Mouse (Mus musculus): ENCODE measurements around the gene Caskin2. TPM values are rescaled to one million over a fixed set of nuclear protein-coding genes. Genes with fewer than 3 reads are reported as not detected.

The Caskin2 gene
- polyA plus RNA-seq, 1 experiment from 2014 or later = 6.6 TPM

- Histone ChIP-seq H3K36me3 (ENCODE audit: control insufficient read depth, insufficient read depth, low read length) (no peaks in the 10 kb centered on the region), H3K9ac (ENCODE audit: low read length) (no peak overlapping the region), H3K9me3 (ENCODE audit: control insufficient read depth, low read length) (no peaks in the 10 kb centered on the region), H3K4me2 (replicated peaks; ENCODE audit: low read depth) (no peak overlapping the region), H3K4me3 (ENCODE audit: low read depth, low read length) (no peak overlapping the region), H3K27ac (replicated peaks) (peak overlapping the region; percentile 53; the same call in 1 of the 2 replicates), H3K4me1 (replicated peaks; ENCODE audit: control insufficient read depth, insufficient read depth) (peaks cover 15% of the 10 kb centered on the region), H3K27me3 (ENCODE audit: control insufficient read depth, insufficient read depth, low read length) (no peaks in the 10 kb centered on the region)
- TF ChIP-seq CTCF (IDR thresholded peaks at IDR 0.05; ENCODE audit: low read depth) = no peak
- TF ChIP-seq EP300 (optimal IDR thresholded peaks at IDR 0.05) = no peak
- ATAC-seq (ENCODE audit: low FRiP score, low TSS enrichment) (no peak), DNase-seq (ENCODE audit: low spot score) (no peak)
- 53% methylated on average over 4 of the region's 4 CpGs for WGBS
These were observed 15.6 kb upstream of the Caskin2 start for GRCm38 (mm10) chr11:115829036-115829435.

DNA sequence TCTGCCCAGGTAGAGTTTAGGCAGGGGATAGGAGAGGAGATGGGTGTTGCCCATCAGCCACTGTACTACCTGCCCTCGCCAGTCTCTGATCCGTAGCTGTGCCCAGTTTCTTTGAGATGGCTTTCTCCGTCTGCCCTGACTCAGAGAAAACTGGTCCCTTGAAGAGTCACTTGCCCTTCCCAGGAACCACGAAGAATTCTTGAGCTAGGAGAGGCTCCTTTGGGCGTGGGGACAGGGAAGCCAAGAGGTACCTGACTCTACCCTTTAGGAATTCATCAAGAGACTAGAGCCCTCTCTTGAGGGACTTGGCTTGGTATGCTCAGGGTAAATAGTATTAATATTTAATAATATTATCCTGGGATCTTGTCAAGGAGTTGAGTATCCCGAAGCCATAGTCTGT, 14.2 kb upstream of the Caskin2 start:
- Histone ChIP-seq H3K9ac (ENCODE audit: low read length) (no peak overlapping the region), H3K27me3 (ENCODE audit: control insufficient read depth, insufficient read depth, low read length) (no peaks in the 10 kb centered on the region), H3K4me1 (replicated peaks; ENCODE audit: control insufficient read depth, insufficient read depth) (peaks cover 13% of the 10 kb centered on the region), H3K27ac (replicated peaks) (peak overlapping the region; percentile 78), H3K4me3 (ENCODE audit: low read depth, low read length) (no peak overlapping the region), H3K4me2 (replicated peaks; ENCODE audit: low read depth) (no peak overlapping the region; the same call in 1 of the 2 replicates), H3K36me3 (ENCODE audit: control insufficient read depth, insufficient read depth, low read length) (no peaks in the 10 kb centered on the region), H3K9me3 (ENCODE audit: control insufficient read depth, low read length) (no peaks in the 10 kb centered on the region)
- ATAC-seq (ENCODE audit: low FRiP score, low TSS enrichment) (no peak), DNase-seq (ENCODE audit: low spot score) (no peak)
- no peak for TF ChIP-seq CTCF (IDR thresholded peaks at IDR 0.05; ENCODE audit: low read depth)
- TF ChIP-seq EP300 (optimal IDR thresholded peaks at IDR 0.05) = no peak
- WGBS = 56% methylated on average over 6 of the region's 6 CpGs

- H3K4me2 ChIP-seq (replicated peaks; ENCODE audit: low read depth) = peak overlapping the region; percentile 81; the same call in 1 of the 2 replicates
- no peak overlapping the region for H3K4me3 ChIP-seq (ENCODE audit: low read depth, low read length)
These were observed 13.0 kb upstream of the Caskin2 start for GRCm38 (mm10) chr11:115826487-115826886.

GRCm38 (mm10) chr11:115824813-115825212, 11.4 kb upstream of the Caskin2 start:
- H3K36me3 ChIP-seq (ENCODE audit: control insufficient read depth, insufficient read depth, low read length) = peaks cover 7% of the 10 kb centered on the region; the same call in 1 of the 2 replicates
- H3K4me3 ChIP-seq (ENCODE audit: low read depth, low read length) = peak overlapping the region; percentile 77
- H3K9me3 ChIP-seq (ENCODE audit: control insufficient read depth, low read length) = no peaks in the 10 kb centered on the region
- peak; percentile 65 for DNase-seq (ENCODE audit: low spot score)
- peak; percentile 27 for ATAC-seq (ENCODE audit: low FRiP score, low TSS enrichment)
- H3K27ac ChIP-seq (replicated peaks) = peak overlapping the region; percentile 92
- H3K4me2 ChIP-seq (replicated peaks; ENCODE audit: low read depth) = peak overlapping the region; percentile 81
- peaks cover 5% of the 10 kb centered on the region; the same call in 1 of the 2 replicates for H3K4me1 ChIP-seq (replicated peaks; ENCODE audit: control insufficient read depth, insufficient read depth)
- 16% methylated on average over 11 of the region's 11 CpGs for WGBS
- TF ChIP-seq EP300 (optimal IDR thresholded peaks at IDR 0.05) = no peak
- TF ChIP-seq CTCF (IDR thresholded peaks at IDR 0.05; ENCODE audit: low read depth) = no peak
- H3K9ac ChIP-seq (ENCODE audit: low read length) = peak overlapping the region; percentile 85
- no peaks in the 10 kb centered on the region for H3K27me3 ChIP-seq (ENCODE audit: control insufficient read depth, insufficient read depth, low read length)

More at GRCm38 (mm10) chr11:115826487-115826886, 13.0 kb upstream of the Caskin2 start:
- DNase-seq (ENCODE audit: low spot score) (no peak), ATAC-seq (ENCODE audit: low FRiP score, low TSS enrichment) (no peak)
- Histone ChIP-seq H3K27ac (replicated peaks) (no peak overlapping the region; the same call in 1 of the 2 replicates), H3K36me3 (ENCODE audit: control insufficient read depth, insufficient read depth, low read length) (no peaks in the 10 kb centered on the region), H3K9me3 (ENCODE audit: control insufficient read depth, low read length) (no peaks in the 10 kb centered on the region), H3K9ac (ENCODE audit: low read length) (no peak overlapping the region), H3K27me3 (ENCODE audit: control insufficient read depth, insufficient read depth, low read length) (no peaks in the 10 kb centered on the region), H3K4me1 (replicated peaks; ENCODE audit: control insufficient read depth, insufficient read depth) (peaks cover 10% of the 10 kb centered on the region)
- no peak for TF ChIP-seq CTCF (IDR thresholded peaks at IDR 0.05; ENCODE audit: low read depth)
- no peak for TF ChIP-seq EP300 (optimal IDR thresholded peaks at IDR 0.05)
- 63% methylated on average over 5 of the region's 5 CpGs for WGBS

DNA sequence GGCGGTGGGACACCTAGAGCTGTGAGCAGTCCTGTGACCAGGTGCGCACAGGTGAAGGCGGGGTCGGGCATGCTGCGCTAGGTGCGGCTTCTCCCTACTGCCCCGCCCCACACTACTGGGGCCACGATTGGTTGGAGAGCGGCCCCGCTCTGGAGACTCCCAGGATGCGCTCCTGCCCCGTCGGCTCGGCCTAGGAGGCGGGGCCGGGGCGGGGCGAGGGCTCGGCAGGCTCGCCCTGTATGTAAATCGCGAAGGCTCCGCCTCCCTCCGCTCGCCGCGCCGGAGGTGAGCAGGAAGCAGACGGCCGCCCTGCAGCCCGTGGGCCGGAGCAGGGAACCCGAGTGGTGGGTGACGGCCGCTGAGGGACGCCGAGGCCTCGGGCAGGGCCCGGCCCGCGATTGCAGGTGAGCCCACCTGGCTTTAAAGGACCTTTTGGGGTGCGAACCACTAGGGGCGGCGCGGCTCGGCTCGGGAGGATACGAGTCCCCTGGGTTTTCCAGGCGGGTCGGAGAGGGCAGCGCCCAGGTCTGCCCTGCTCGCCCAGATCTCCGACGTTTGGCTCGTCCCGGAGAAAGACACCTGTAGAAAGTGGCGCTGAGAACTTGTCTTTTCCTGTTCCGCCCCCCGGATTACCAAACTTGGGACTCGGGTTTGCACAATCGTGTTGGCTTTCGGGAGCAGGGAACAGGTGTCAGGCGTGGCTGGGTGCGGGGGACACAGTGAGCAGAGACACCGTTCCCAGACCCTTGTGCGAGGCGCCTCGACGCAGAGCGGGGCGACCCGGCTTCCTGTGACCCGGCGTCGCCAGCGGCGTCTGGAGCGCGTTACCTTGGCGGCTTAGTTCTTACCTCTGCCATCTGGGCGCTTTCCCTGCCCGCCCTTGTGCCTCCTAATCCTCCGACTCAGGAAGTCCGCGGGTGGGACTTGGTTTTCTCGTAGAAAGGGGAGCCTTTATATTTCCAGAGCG, 10.6 kb upstream of the Caskin2 start, which contains the start of gene Llgl2:
Gene Llgl2, plus strand, starts transcription at position 276 of the 967 bp plus-strand sequence.
- H3K27me3 ChIP-seq (ENCODE audit: control insufficient read depth, insufficient read depth, low read length) = no peaks in the 10 kb centered on the region
- DNase-seq (ENCODE audit: low spot score) (peak; percentile 98), ATAC-seq (ENCODE audit: low FRiP score, low TSS enrichment) (peak; percentile 97)
- peaks cover 7% of the 10 kb centered on the region; the same call in 1 of the 2 replicates for H3K36me3 ChIP-seq (ENCODE audit: control insufficient read depth, insufficient read depth, low read length)
- H3K9ac ChIP-seq (ENCODE audit: low read length) = peak within 1 kb of the TSS; percentile 85
- H3K27ac ChIP-seq (replicated peaks) = peak within 1 kb of the TSS; percentile 92
- H3K4me3 ChIP-seq (ENCODE audit: low read depth, low read length) = peak within 1 kb of the TSS; percentile 77
- H3K9me3 ChIP-seq (ENCODE audit: control insufficient read depth, low read length) = no peaks in the 10 kb centered on the region
- H3K4me1 ChIP-seq (replicated peaks; ENCODE audit: control insufficient read depth, insufficient read depth) = peaks cover 5% of the 10 kb centered on the region; the same call in 1 of the 2 replicates
- TF ChIP-seq EP300 (optimal IDR thresholded peaks at IDR 0.05) = no peak
- TF ChIP-seq CTCF (IDR thresholded peaks at IDR 0.05; ENCODE audit: low read depth) = peak; percentile 18; the same call in 1 of the 2 replicates
- WGBS = under 1% methylated on average over 85 of the region's 87 CpGs
- H3K4me2 ChIP-seq (replicated peaks; ENCODE audit: low read depth) = peak within 1 kb of the TSS; percentile 81

Data from stomach, postnatal 0 days (tissue).